Mouse (Mus musculus): ENCODE results near the gene Phlda3. TPM values are rescaled to one million over a fixed set of nuclear protein-coding genes. Genes with fewer than 3 reads are reported as not detected.

The Phlda3 gene
- polyA plus RNA-seq, 1 experiment, result 317 TPM

- H3K4me2 ChIP-seq (ENCODE audit: low read depth), result no peak overlapping the region
- no peaks in the 10 kb centered on the region for H3K36me3 ChIP-seq (ENCODE audit: control insufficient read depth, insufficient read depth)
- no peak overlapping the region for H3K4me3 ChIP-seq
- TF ChIP-seq POLR2AphosphoS2 (IDR thresholded peaks at IDR 0.05; ENCODE audit: insufficient read length, low read depth), result no peak
- no peak for TF ChIP-seq MYOD1 (IDR thresholded peaks at IDR 0.05; ENCODE audit: control insufficient read depth in 1 of 3, insufficient read length in 2 of 3, low read depth in 2 of 3)
- TF ChIP-seq E2F4 (IDR thresholded peaks at IDR 0.05; ENCODE audit: insufficient read depth), result no peak
- TF ChIP-seq SRF (IDR thresholded peaks at IDR 0.05; ENCODE audit: control insufficient read depth, insufficient read length, low read depth), result no peak
- no peak for TF ChIP-seq CEBPB (IDR thresholded peaks at IDR 0.05; ENCODE audit: insufficient read depth, poor library complexity, severe bottlenecking)
- TF ChIP-seq POLR2A (IDR thresholded peaks at IDR 0.05; ENCODE audit: insufficient read length, low read depth), result no peak
- no peak for TF ChIP-seq TCF12 (IDR thresholded peaks at IDR 0.05; ENCODE audit: insufficient read depth, poor library complexity, severe bottlenecking)
- TF ChIP-seq REST (IDR thresholded peaks at IDR 0.05; ENCODE audit: insufficient read depth, insufficient read length), result no peak
- peaks cover under 1% of the 10 kb centered on the region for H3K79me2 ChIP-seq (ENCODE audit: control insufficient read depth, insufficient read depth)
- no peak overlapping the region for H3ac ChIP-seq (ENCODE audit: control insufficient read depth, insufficient read length)
- H3K27me3 ChIP-seq (ENCODE audit: control insufficient read depth, insufficient read depth, insufficient read length), result no peaks in the 10 kb centered on the region
Observed at GRCm38 (mm10) chr1:135724134-135724533, 41.8 kb upstream of the Phlda3 start.

GRCm38 (mm10) chr1:135725324-135725723 is 40.6 kb upstream of the Phlda3 start:
- H3K4me3 ChIP-seq, result no peak overlapping the region
- no peak overlapping the region for H3ac ChIP-seq (ENCODE audit: control insufficient read depth, insufficient read length)
- no peaks in the 10 kb centered on the region for H3K27me3 ChIP-seq (ENCODE audit: control insufficient read depth, insufficient read depth, insufficient read length)
- peaks cover 11% of the 10 kb centered on the region for H3K79me2 ChIP-seq (ENCODE audit: control insufficient read depth, insufficient read depth)
- TF ChIP-seq POLR2AphosphoS2 (IDR thresholded peaks at IDR 0.05; ENCODE audit: insufficient read length, low read depth), result no peak
- TF ChIP-seq MAX (IDR thresholded peaks at IDR 0.05; ENCODE audit: low read depth), result no peak
- no peak for TF ChIP-seq SRF (IDR thresholded peaks at IDR 0.05; ENCODE audit: control insufficient read depth, insufficient read length, low read depth)
- TF ChIP-seq CEBPB (IDR thresholded peaks at IDR 0.05; ENCODE audit: insufficient read depth, poor library complexity, severe bottlenecking), result no peak
- TF ChIP-seq MYOG (IDR thresholded peaks at IDR 0.05; ENCODE audit: control insufficient read depth in 1 of 3, insufficient read depth in 1 of 3, insufficient read length in 2 of 3, low read depth in 2 of 3), result no peak
- TF ChIP-seq POLR2A (IDR thresholded peaks at IDR 0.05; ENCODE audit: insufficient read length, low read depth), result no peak
- no peak for TF ChIP-seq REST (IDR thresholded peaks at IDR 0.05; ENCODE audit: insufficient read depth, insufficient read length)
- TF ChIP-seq TCF12 (IDR thresholded peaks at IDR 0.05; ENCODE audit: insufficient read depth, poor library complexity, severe bottlenecking), result no peak
- no peak for TF ChIP-seq MYOD1 (IDR thresholded peaks at IDR 0.05; ENCODE audit: control insufficient read depth in 1 of 3, insufficient read length in 2 of 3, low read depth in 2 of 3)
- no peak for TF ChIP-seq USF1 (IDR thresholded peaks at IDR 0.05; ENCODE audit: low read depth)
- TF ChIP-seq TCF3 (IDR thresholded peaks at IDR 0.05; ENCODE audit: insufficient read length, low read depth), result no peak
- TF ChIP-seq E2F4 (IDR thresholded peaks at IDR 0.05; ENCODE audit: insufficient read depth), result no peak
- H3K36me3 ChIP-seq (ENCODE audit: control insufficient read depth, insufficient read depth), result no peaks in the 10 kb centered on the region
- no peak overlapping the region for H3K4me2 ChIP-seq (ENCODE audit: low read depth)

GRCm38 (mm10) chr1:135725936-135726335 is 40.0 kb upstream of the Phlda3 start:
- no peak overlapping the region for H3K4me2 ChIP-seq (ENCODE audit: low read depth)
- H3K36me3 ChIP-seq (ENCODE audit: control insufficient read depth, insufficient read depth), result no peaks in the 10 kb centered on the region
- peaks cover 17% of the 10 kb centered on the region for H3K79me2 ChIP-seq (ENCODE audit: control insufficient read depth, insufficient read depth)
- H3ac ChIP-seq (ENCODE audit: control insufficient read depth, insufficient read length), result no peak overlapping the region
- TF ChIP-seq REST (IDR thresholded peaks at IDR 0.05; ENCODE audit: insufficient read depth, insufficient read length) (no peak), TCF3 (IDR thresholded peaks at IDR 0.05; ENCODE audit: insufficient read length, low read depth) (no peak), CEBPB (IDR thresholded peaks at IDR 0.05; ENCODE audit: insufficient read depth, poor library complexity, severe bottlenecking) (no peak), MYOG (IDR thresholded peaks at IDR 0.05; ENCODE audit: control insufficient read depth in 1 of 3, insufficient read depth in 1 of 3, insufficient read length in 2 of 3, low read depth in 2 of 3) (no peak), POLR2AphosphoS2 (IDR thresholded peaks at IDR 0.05; ENCODE audit: insufficient read length, low read depth) (no peak), USF1 (IDR thresholded peaks at IDR 0.05; ENCODE audit: low read depth) (no peak), MYOD1 (IDR thresholded peaks at IDR 0.05; ENCODE audit: control insufficient read depth in 1 of 3, insufficient read length in 2 of 3, low read depth in 2 of 3) (no peak), E2F4 (IDR thresholded peaks at IDR 0.05; ENCODE audit: insufficient read depth) (no peak), SRF (IDR thresholded peaks at IDR 0.05; ENCODE audit: control insufficient read depth, insufficient read length, low read depth) (no peak), MAX (IDR thresholded peaks at IDR 0.05; ENCODE audit: low read depth) (no peak), TCF12 (IDR thresholded peaks at IDR 0.05; ENCODE audit: insufficient read depth, poor library complexity, severe bottlenecking) (no peak), POLR2A (IDR thresholded peaks at IDR 0.05; ENCODE audit: insufficient read length, low read depth) (no peak)
- H3K27me3 ChIP-seq (ENCODE audit: control insufficient read depth, insufficient read depth, insufficient read length), result no peaks in the 10 kb centered on the region
- no peak overlapping the region for H3K4me3 ChIP-seq

- peak overlapping the region; percentile 92 for H3K4me2 ChIP-seq (ENCODE audit: low read depth)
- peak overlapping the region; percentile 48 for H3ac ChIP-seq (ENCODE audit: control insufficient read depth, insufficient read length)
- H3K4me3 ChIP-seq, result peak overlapping the region; percentile 73
- H3K27me3 ChIP-seq (ENCODE audit: control insufficient read depth, insufficient read depth, insufficient read length), result no peaks in the 10 kb centered on the region
- no peaks in the 10 kb centered on the region for H3K36me3 ChIP-seq (ENCODE audit: control insufficient read depth, insufficient read depth)
- TF ChIP-seq TCF3 (IDR thresholded peaks at IDR 0.05; ENCODE audit: insufficient read length, low read depth) (no peak), MYOG (IDR thresholded peaks at IDR 0.05; ENCODE audit: control insufficient read depth in 1 of 3, insufficient read depth in 1 of 3, insufficient read length in 2 of 3, low read depth in 2 of 3) (peak in 1 of 3 experiments; percentile 33), E2F4 (IDR thresholded peaks at IDR 0.05; ENCODE audit: insufficient read depth) (peak; percentile 71), SRF (IDR thresholded peaks at IDR 0.05; ENCODE audit: control insufficient read depth, insufficient read length, low read depth) (no peak), MYOD1 (IDR thresholded peaks at IDR 0.05; ENCODE audit: control insufficient read depth in 1 of 3, insufficient read length in 2 of 3, low read depth in 2 of 3) (peak in 2 of 3 experiments; percentile 33 to 62), REST (IDR thresholded peaks at IDR 0.05; ENCODE audit: insufficient read depth, insufficient read length) (no peak), MAX (IDR thresholded peaks at IDR 0.05; ENCODE audit: low read depth) (no peak), TCF12 (IDR thresholded peaks at IDR 0.05; ENCODE audit: insufficient read depth, poor library complexity, severe bottlenecking) (peak; percentile 6), POLR2A (IDR thresholded peaks at IDR 0.05; ENCODE audit: insufficient read length, low read depth) (peak; percentile 89), USF1 (IDR thresholded peaks at IDR 0.05; ENCODE audit: low read depth) (no peak), CEBPB (IDR thresholded peaks at IDR 0.05; ENCODE audit: insufficient read depth, poor library complexity, severe bottlenecking) (no peak), POLR2AphosphoS2 (IDR thresholded peaks at IDR 0.05; ENCODE audit: insufficient read length, low read depth) (peak; percentile 92)
- peaks cover 46% of the 10 kb centered on the region for H3K79me2 ChIP-seq (ENCODE audit: control insufficient read depth, insufficient read depth)
Observed at GRCm38 (mm10) chr1:135728631-135729366, 37.1 kb upstream of the Phlda3 start.
